Mouse (Mus musculus): ENCODE results near the gene Fam189a2.

DNA sequence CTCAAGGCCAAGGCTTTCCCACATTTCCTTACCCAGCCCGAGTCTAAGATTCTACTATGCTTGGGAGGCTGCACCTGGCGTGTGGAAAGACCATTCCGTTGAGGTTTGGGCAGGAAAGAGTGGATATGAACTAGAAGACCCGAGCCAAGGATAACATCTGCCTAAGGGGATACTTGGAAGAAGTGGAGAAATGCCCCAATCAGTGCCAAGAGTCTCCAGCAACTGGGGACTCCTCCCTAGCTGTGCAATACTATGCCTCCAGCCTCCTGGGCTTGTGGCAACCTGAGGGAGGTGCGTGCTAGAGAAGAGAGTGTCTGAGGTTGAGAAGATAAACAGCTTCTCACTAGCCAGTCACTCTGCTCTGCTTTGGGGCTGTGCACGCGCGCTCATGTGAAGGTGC lies 45.1 kb upstream of the Fam189a2 start:
- TF ChIP-seq CTCF (IDR thresholded peaks at IDR 0.05; ENCODE audit: extremely low read depth, insufficient read length, insufficient replicate concordance, low read depth, low read length) (no peak), POLR2A (IDR thresholded peaks at IDR 0.05; ENCODE audit: low read depth, low read length) (no peak)
